Mouse (Mus musculus) cortical plate, adult 2 months (tissue): ENCODE data around the gene Trim8. TPM values are rescaled to one million over a fixed set of nuclear protein-coding genes. Genes with fewer than 3 reads are reported as not detected.
A peak's percentile ranks its signal among the peaks of the same experiment; 100 is the strongest.

Experiments
- H3K27ac ChIP-seq: fragments of 200-500 bp; 2 replicates; pipeline ENCODE4 v1.5.1; 2012; ENCODE audit warnings: low read length, control low read depth, inconsistent platforms; ENCODE audit not compliant: insufficient read depth
- H3K4me1 ChIP-seq: fragments of 200-500 bp; 2 replicates; pipeline ENCODE4 v1.6.1; 2011; ENCODE audit warnings: low read length; ENCODE audit not compliant: control insufficient read depth, insufficient read depth
- H3K4me3 ChIP-seq: fragments of 200-500 bp; 2 replicates; pipeline ENCODE4 v1.5.1; 2011; ENCODE audit warnings: mild to moderate bottlenecking, low read length, control low read depth; ENCODE audit not compliant: insufficient read depth
- CTCF ChIP-seq: fragments of 200-500 bp; IDR thresholded peaks from 2 replicates; pipeline ENCODE4 v1.5.1; 2011; ENCODE audit warnings: mild to moderate bottlenecking, control low read depth, low read length; ENCODE audit not compliant: insufficient read depth; ENCODE audit errors: extremely low read depth
- POLR2A ChIP-seq: fragments of 200-500 bp; IDR thresholded peaks from 2 replicates; pipeline ENCODE4 v1.6.1; 2011; ENCODE audit warnings: mild to moderate bottlenecking, low read length, control low read depth; ENCODE audit not compliant: insufficient read depth; ENCODE audit errors: extremely low read depth
- polyA plus RNA-seq: library from polyadenylated mRNA; depleted of rRNA; stranded (reverse); fragments of >200 nt; gene quantifications from 2 replicates; pipeline ENCODE4 v1.2.3, GENCODE M21; 2012

Gene Trim8
- polyA plus RNA-seq, 1 experiment = 47.1 TPM

GRCm38 (mm10) chr19:46510401-46510800 lies 8.9 kb downstream of the Trim8 start:
- H3K27ac ChIP-seq = no peak overlapping the region
- no peak for TF ChIP-seq POLR2A
- TF ChIP-seq CTCF = no peak
- H3K4me1 ChIP-seq = peaks cover 18% of the 10 kb centered on the region
- no peak overlapping the region for H3K4me3 ChIP-seq

- H3K4me1 ChIP-seq = peaks cover 16% of the 10 kb centered on the region
- H3K27ac ChIP-seq = peak overlapping the region; percentile 69; the same call in 1 of the 2 replicates
- no peak for TF ChIP-seq POLR2A
- peak; percentile 43 for TF ChIP-seq CTCF
- H3K4me3 ChIP-seq = no peak overlapping the region
These were observed 9.3 kb downstream of the Trim8 start for GRCm38 (mm10) chr19:46510824-46511223.

GRCm38 (mm10) chr19:46511263-46511662 lies 9.8 kb downstream of the Trim8 start:
- peaks cover 13% of the 10 kb centered on the region for H3K4me1 ChIP-seq
- TF ChIP-seq POLR2A (no peak), CTCF (no peak)
- no peak overlapping the region for H3K4me3 ChIP-seq
- H3K27ac ChIP-seq = peak overlapping the region; percentile 76

GRCm38 (mm10) chr19:46514387-46514786 lies 12.9 kb downstream of the Trim8 start:
- Histone ChIP-seq H3K4me1 (no peaks in the 10 kb centered on the region; the same call in none of the 2 replicates), H3K4me3 (no peak overlapping the region), H3K27ac (no peak overlapping the region)
- TF ChIP-seq POLR2A (no peak), CTCF (no peak)

- no peak overlapping the region for H3K27ac ChIP-seq
- no peak for TF ChIP-seq POLR2A
- TF ChIP-seq CTCF = no peak
These were observed 13.9 kb downstream of the Trim8 start for GRCm38 (mm10) chr19:46515287-46515821.

GRCm38 (mm10) chr19:46516667-46517528 lies 15.4 kb downstream of the Trim8 start:
- TF ChIP-seq CTCF = no peak
- TF ChIP-seq POLR2A = no peak
- Histone ChIP-seq H3K27ac (no peak overlapping the region), H3K4me1 (no peaks in the 10 kb centered on the region; the same call in 1 of the 2 replicates), H3K4me3 (no peak overlapping the region)

More at GRCm38 (mm10) chr19:46515287-46515821, 13.9 kb downstream of the Trim8 start:
- Histone ChIP-seq H3K4me1 (no peaks in the 10 kb centered on the region; the same call in none of the 2 replicates), H3K4me3 (no peak overlapping the region)

- no peak for TF ChIP-seq CTCF
- no peak for TF ChIP-seq POLR2A
- no peak overlapping the region for H3K4me3 ChIP-seq
- H3K27ac ChIP-seq = no peak overlapping the region
- H3K4me1 ChIP-seq = no peaks in the 10 kb centered on the region; the same call in 1 of the 2 replicates
These were observed 16.2 kb downstream of the Trim8 start for GRCm38 (mm10) chr19:46517529-46518351.

- no peak overlapping the region for H3K4me3 ChIP-seq
- H3K27ac ChIP-seq = no peak overlapping the region
- H3K4me1 ChIP-seq = peaks cover 3% of the 10 kb centered on the region
- TF ChIP-seq CTCF = no peak
- no peak for TF ChIP-seq POLR2A
These were observed 16.9 kb downstream of the Trim8 start for GRCm38 (mm10) chr19:46518352-46518787.

GRCm38 (mm10) chr19:46518828-46519621 lies 17.5 kb downstream of the Trim8 start:
- no peak overlapping the region for H3K27ac ChIP-seq
- no peak for TF ChIP-seq CTCF
- TF ChIP-seq POLR2A = no peak
- peaks cover 3% of the 10 kb centered on the region for H3K4me1 ChIP-seq
- no peak overlapping the region for H3K4me3 ChIP-seq
